ENCODE assay signal across 17 mouse cellular contexts in the genomic region with DNA sequence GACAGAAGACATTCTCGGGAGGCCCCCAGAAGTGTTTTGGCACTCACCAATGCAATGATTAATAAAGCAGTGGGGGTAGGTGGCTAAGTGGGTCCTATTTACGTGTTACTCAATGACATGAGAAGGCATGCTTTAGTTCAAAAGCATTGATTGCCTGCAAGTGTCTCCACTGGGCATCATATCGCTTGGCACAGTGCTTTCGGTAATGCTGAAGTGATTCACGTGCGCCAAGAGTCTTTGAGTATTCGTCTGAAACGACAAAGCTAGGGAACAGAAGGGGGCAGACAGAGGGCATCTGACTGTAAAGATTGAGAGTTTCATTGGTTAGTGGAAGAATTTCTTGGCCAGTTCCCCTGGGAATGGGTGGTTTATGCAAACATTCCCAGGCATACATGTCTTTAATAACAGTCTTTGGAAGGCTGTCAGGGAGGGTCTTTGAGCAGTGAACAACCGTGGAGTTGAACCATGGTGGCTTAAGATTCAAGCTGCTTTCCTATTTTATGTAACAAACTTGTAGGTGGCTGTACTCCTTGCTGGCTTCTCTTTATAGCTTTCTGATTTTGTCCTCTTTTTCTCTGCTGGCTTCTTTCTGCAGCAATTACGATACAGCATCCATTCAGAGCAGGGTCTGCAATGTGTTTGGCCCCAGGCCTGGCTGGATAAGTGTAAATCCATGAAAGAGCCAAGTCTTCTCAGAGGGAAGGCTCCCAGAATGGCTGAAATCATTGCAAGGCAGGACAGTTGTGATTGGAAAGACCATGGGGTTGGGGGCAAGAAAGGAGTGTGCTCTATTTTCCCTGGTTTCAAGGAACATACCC.
A peak's percentile ranks its signal among the peaks of the same experiment; 100 is the strongest.
DNase-seq lines count a peak whose midpoint lies in the region; ATAC-seq and TF ChIP-seq lines count a peak whose summit lies in the region.
"Had no signal": no experiment of that assay in that cellular context is flagged by ENCODE, and none has a peak within 500 bp of the region (broad histone marks: within the 10 kb centered on the region; RNA-seq: fewer than 3 reads in every experiment).

No protein-coding gene starts in this region.

- no peaks in the 10 kb centered on the region for H3K36me3 ChIP-seq in lung, embryonic 14.5 days (ENCODE audit: insufficient read depth)
- no peaks in the 10 kb centered on the region for H3K36me3 ChIP-seq in forebrain, postnatal 0 days (ENCODE audit: insufficient read depth)
- H3K36me3 ChIP-seq: intestine, embryonic 15.5 days; liver, embryonic 12.5 days; midbrain, embryonic 12.5 days had no signal

- H3K27ac ChIP-seq in lung, embryonic 14.5 days (ENCODE audit: low read depth) = peak overlapping the region; percentile 13; the same call in 1 of the 2 replicates
- no peak overlapping the region for H3K27ac ChIP-seq in forebrain, postnatal 0 days (ENCODE audit: low read depth, low read length)
- H3K27ac ChIP-seq: intestine, embryonic 15.5 days; liver, embryonic 12.5 days; midbrain, embryonic 12.5 days had no signal

- no peak for TF ChIP-seq POLR2A in brain, embryonic 14.5 days (IDR thresholded peaks at IDR 0.05; ENCODE audit: borderline replicate concordance, extremely low read depth, insufficient read depth, insufficient read length, poor library complexity, severe bottlenecking)

- no peaks in the 10 kb centered on the region for H3K4me1 ChIP-seq in lung, embryonic 14.5 days (ENCODE audit: insufficient read depth)
- H3K4me1 ChIP-seq in forebrain, postnatal 0 days (ENCODE audit: insufficient read depth) = no peaks in the 10 kb centered on the region; the same call in 1 of the 2 replicates
- H3K4me1 ChIP-seq: intestine, embryonic 15.5 days; liver, embryonic 12.5 days; midbrain, embryonic 12.5 days had no signal

- TF ChIP-seq CTCF in lung, embryonic 14.5 days (IDR thresholded peaks at IDR 0.05; ENCODE audit: low read depth) = no peak
- TF ChIP-seq CTCF in brain, embryonic 14.5 days (IDR thresholded peaks at IDR 0.05; ENCODE audit: borderline replicate concordance, extremely low read depth, insufficient read depth, insufficient read length) = no peak
- TF ChIP-seq CTCF in forebrain, postnatal 0 days (IDR thresholded peaks at IDR 0.05; ENCODE audit: low read depth) = no peak

- intact Hi-C loops in heart, postnatal 25 days (cut with DNase I) = no loop called here

- H3K4me3 ChIP-seq in lung, embryonic 14.5 days (ENCODE audit: low read depth, low read length) = no peak overlapping the region
- H3K4me3 ChIP-seq in forebrain, postnatal 0 days (ENCODE audit: low read depth, low read length) = no peak overlapping the region
- H3K4me3 ChIP-seq: intestine, embryonic 15.5 days; liver, embryonic 12.5 days; midbrain, embryonic 12.5 days had no signal

- H3K27me3 ChIP-seq in lung, embryonic 14.5 days (ENCODE audit: insufficient read depth, low read length) = no peaks in the 10 kb centered on the region
- H3K27me3 ChIP-seq in forebrain, postnatal 0 days (ENCODE audit: insufficient read depth, low read length) = no peaks in the 10 kb centered on the region
- H3K27me3 ChIP-seq: intestine, embryonic 15.5 days; liver, embryonic 12.5 days; midbrain, embryonic 12.5 days had no signal

- H3K4me2 ChIP-seq in lung, embryonic 14.5 days = no peak overlapping the region
- no peak overlapping the region for H3K4me2 ChIP-seq in forebrain, postnatal 0 days (ENCODE audit: low read depth)
- H3K4me2 ChIP-seq: intestine, embryonic 15.5 days; liver, embryonic 12.5 days; midbrain, embryonic 12.5 days had no signal

- DNase-seq in heart, adult 11 months = peak; percentile 76
- DNase-seq in heart, postnatal 25 days (ENCODE audit: low spot score) = no peak
- peak; percentile 38 for DNase-seq in lung, embryonic 14.5 days
- no peak for DNase-seq in lung, postnatal 14 days
- peak; percentile 93 for DNase-seq in brain, embryonic 14.5 days (ENCODE audit: low read depth)
- DNase-seq in forebrain, postnatal 0 days = peak; percentile 12
- DNase-seq in spleen, adult 12 weeks (ENCODE audit: low spot score) = no peak
- DNase-seq: cerebellum, adult 8-10 months; kidney, adult 9 months; kidney, postnatal 36 days; lung, adult 2 months; lung, postnatal 4 days; retina, postnatal 1 day; thymus, postnatal 14 days had no signal

- H3K9me3 ChIP-seq in lung, embryonic 14.5 days (ENCODE audit: low read depth, low read length) = no peaks in the 10 kb centered on the region
- no peaks in the 10 kb centered on the region for H3K9me3 ChIP-seq in forebrain, postnatal 0 days (ENCODE audit: low read length)
- H3K9me3 ChIP-seq: intestine, embryonic 15.5 days; liver, embryonic 12.5 days; midbrain, embryonic 12.5 days had no signal

- no peak overlapping the region for H3K9ac ChIP-seq in lung, embryonic 14.5 days
- H3K9ac ChIP-seq in forebrain, postnatal 0 days = no peak overlapping the region
- H3K9ac ChIP-seq: intestine, embryonic 15.5 days; liver, embryonic 12.5 days; midbrain, embryonic 12.5 days had no signal

- ATAC-seq in lung, embryonic 14.5 days (ENCODE audit: insufficient read depth) = peak; percentile 31; the same call in 1 of the 2 replicates
- no peak for ATAC-seq in forebrain, postnatal 0 days
- ATAC-seq: intestine, embryonic 15.5 days; liver, embryonic 12.5 days had no signal

- WGBS in lung, embryonic 14.5 days = 58% methylated on average over 10 of the region's 10 CpGs
- WGBS in forebrain, postnatal 0 days = 22% methylated on average over 10 of the region's 10 CpGs

Comparison
In these comparisons a context has a peak if more than half of its experiments do, and no peak if none do; other contexts are left out.
1. DNase-seq: peak in heart, adult 11 months (single experiment), lung, embryonic 14.5 days (single experiment), brain, embryonic 14.5 days (single experiment) and forebrain, postnatal 0 days (single experiment); none in heart, postnatal 25 days (single experiment), lung, postnatal 14 days (single experiment) and spleen, adult 12 weeks (single experiment).